Comparison of ENCODE assay signal across 10 mouse cellular contexts in genomic region chrX:58031671-58032605, GRCm38 (mm10). TPM values are rescaled to one million over a fixed set of nuclear protein-coding genes. Genes with fewer than 3 reads are reported as not detected.
DNase-seq lines count a peak whose midpoint lies in the region; ATAC-seq and TF ChIP-seq lines count a peak whose summit lies in the region.
"Had no signal": no experiment of that assay in that cellular context is flagged by ENCODE, and none has a peak within 500 bp of the region (broad histone marks: within the 10 kb centered on the region; RNA-seq: fewer than 3 reads in every experiment).

No protein-coding gene starts in this region.

- no peak for TF ChIP-seq POLR2A in cerebellum, adult 2 months (IDR thresholded peaks at IDR 0.05; ENCODE audit: borderline replicate concordance, insufficient read depth, low read length)

- WGBS in cerebellum, adult 2 months, result 7% methylated on average over 51 of the region's 56 CpGs
- 21% methylated on average over 54 of the region's 56 CpGs for WGBS in lung, embryonic 16.5 days
- WGBS in limb, embryonic 10.5 days, result 14% methylated on average over 56 of the region's 56 CpGs
- WGBS in stomach, postnatal 0 days, result 16% methylated on average over 56 of the region's 56 CpGs

- no peaks in the 10 kb centered on the region; the same call in 1 of the 2 replicates for H3K9me3 ChIP-seq in lung, embryonic 16.5 days (ENCODE audit: control insufficient read depth, low read length)
- H3K9me3 ChIP-seq in limb, embryonic 10.5 days (replicated peaks), result no peaks in the 10 kb centered on the region
- no peaks in the 10 kb centered on the region for H3K9me3 ChIP-seq in stomach, postnatal 0 days (ENCODE audit: control insufficient read depth, low read length)
- H3K9me3 ChIP-seq: liver, embryonic 15.5 days had no signal

- H3K36me3 ChIP-seq in lung, embryonic 16.5 days (ENCODE audit: control insufficient read depth, insufficient read depth, low read length), result no peaks in the 10 kb centered on the region
- no peaks in the 10 kb centered on the region for H3K36me3 ChIP-seq in limb, embryonic 10.5 days
- H3K36me3 ChIP-seq in stomach, postnatal 0 days (ENCODE audit: control insufficient read depth, insufficient read depth, low read length), result no peaks in the 10 kb centered on the region
- H3K36me3 ChIP-seq: liver, embryonic 15.5 days had no signal

- H3K4me2 ChIP-seq in lung, embryonic 16.5 days (ENCODE audit: low read depth, low read length), result peak overlapping the region; percentile 54; the same call in 1 of the 2 replicates
- peak overlapping the region; percentile 38 for H3K4me2 ChIP-seq in stomach, postnatal 0 days (replicated peaks; ENCODE audit: low read depth)

- H3K9ac ChIP-seq in lung, embryonic 16.5 days (ENCODE audit: low read length), result no peak overlapping the region
- H3K9ac ChIP-seq in stomach, postnatal 0 days (ENCODE audit: low read length), result no peak overlapping the region
- H3K9ac ChIP-seq: liver, embryonic 15.5 days had no signal

- H3K27ac ChIP-seq in cerebellum, adult 2 months (ENCODE audit: insufficient read depth, low read length), result peak overlapping the region; percentile 79
- H3K27ac ChIP-seq in lung, embryonic 16.5 days (ENCODE audit: low read length), result no peak overlapping the region
- peak overlapping the region; percentile 81 for H3K27ac ChIP-seq in limb, embryonic 10.5 days
- H3K27ac ChIP-seq in stomach, postnatal 0 days (replicated peaks), result no peak overlapping the region
- H3K27ac ChIP-seq: liver, embryonic 15.5 days had no signal

- H3K27me3 ChIP-seq in cerebellum, adult 2 months (ENCODE audit: control insufficient read depth, insufficient read depth, low read length), result no peaks in the 10 kb centered on the region; the same call in 1 of the 2 replicates
- H3K27me3 ChIP-seq in lung, embryonic 16.5 days (ENCODE audit: control insufficient read depth, insufficient read depth, low read depth, low read length), result peaks cover 69% of the 10 kb centered on the region
- H3K27me3 ChIP-seq in limb, embryonic 10.5 days (ENCODE audit: low read depth, poor library complexity, severe bottlenecking), result peaks cover 80% of the 10 kb centered on the region
- H3K27me3 ChIP-seq in stomach, postnatal 0 days (ENCODE audit: control insufficient read depth, insufficient read depth, low read length), result no peaks in the 10 kb centered on the region

- H3K4me1 ChIP-seq in cerebellum, adult 2 months (ENCODE audit: control insufficient read depth, insufficient read depth, low read length), result no peaks in the 10 kb centered on the region
- no peaks in the 10 kb centered on the region; the same call in 1 of the 2 replicates for H3K4me1 ChIP-seq in lung, embryonic 16.5 days (replicated peaks; ENCODE audit: control insufficient read depth, insufficient read depth, low read length)
- peaks cover 14% of the 10 kb centered on the region for H3K4me1 ChIP-seq in limb, embryonic 10.5 days
- H3K4me1 ChIP-seq in stomach, postnatal 0 days (replicated peaks; ENCODE audit: control insufficient read depth, insufficient read depth), result no peaks in the 10 kb centered on the region
- H3K4me1 ChIP-seq: liver, embryonic 15.5 days had no signal

- no peak for ATAC-seq in cerebellum, adult (ENCODE audit: insufficient number of reproducible peaks, low FRiP score, low TSS enrichment)
- ATAC-seq in lung, embryonic 16.5 days (ENCODE audit: low read depth), result no peak
- ATAC-seq in stomach, postnatal 0 days (ENCODE audit: low FRiP score, low TSS enrichment), result no peak

- TF ChIP-seq EP300 in stomach, postnatal 0 days (optimal IDR thresholded peaks at IDR 0.05), result no peak

- no peak for TF ChIP-seq CTCF in cerebellum, adult 2 months (IDR thresholded peaks at IDR 0.05; ENCODE audit: borderline replicate concordance, insufficient read depth, low read depth, low read length)
- TF ChIP-seq CTCF in stomach, postnatal 0 days (IDR thresholded peaks at IDR 0.05; ENCODE audit: low read depth), result no peak

- DNase-seq in cerebellum, adult 2 months, result peak; percentile 37 to 59
- no peak for DNase-seq in lung, postnatal 4 days
- DNase-seq in limb, embryonic 10.5 days (ENCODE audit: low spot score), result peak; percentile 48
- DNase-seq in stomach, postnatal 0 days (ENCODE audit: low spot score), result no peak
- DNase-seq in layer of hippocampus, postnatal 14 days (ENCODE audit: low spot score in 2 of 2), result no peak
- no peak for DNase-seq in spleen, postnatal 14 days (ENCODE audit: low spot score in 2 of 2)

- peak overlapping the region; percentile 95 for H3K4me3 ChIP-seq in cerebellum, adult 2 months (replicated peaks; ENCODE audit: insufficient read depth, low read depth, low read length)
- peak overlapping the region; percentile 41 for H3K4me3 ChIP-seq in lung, embryonic 16.5 days (ENCODE audit: low read length)
- peak overlapping the region; percentile 54 for H3K4me3 ChIP-seq in limb, embryonic 10.5 days
- peak overlapping the region; percentile 32 for H3K4me3 ChIP-seq in stomach, postnatal 0 days (ENCODE audit: low read depth, low read length)
- H3K4me3 ChIP-seq: liver, embryonic 15.5 days had no signal

RNA-seq across cellular contexts. Expression of gene Zic3, which starts 9.4 kb away (rescaled TPM):
- polyA plus RNA-seq in cerebellum, adult 2 months (2012; rRNA removed), result 7.4 and 7.7 TPM in 2 replicates
- 0.11 TPM in 1 of 2 replicates, not detected in the other for polyA plus RNA-seq in lung, embryonic 16.5 days (2015; fragmentation: Nextera tagmentation; extraction: Ambion mirVana)
- polyA plus RNA-seq in limb, embryonic 10.5 days (2016; fragmentation: Nextera tagmentation; extraction: Ambion mirVana), result 6.7 and 11.4 TPM in 2 replicates
- polyA plus RNA-seq in stomach, postnatal 0 days (2015; fragmentation: Nextera tagmentation; extraction: Ambion mirVana), result 0.04 TPM in 1 of 2 replicates, not detected in the other
- total RNA-seq in layer of hippocampus, postnatal 14 days (2021), result 1 to 10 TPM; 4.9 to 5.2 TPM
- polyA plus RNA-seq: C2C12; liver, embryonic 15.5 days had no signal

Comparison
In these comparisons a context has a peak if more than half of its experiments do, and no peak if none do; other contexts are left out.
1. DNase-seq: peak in cerebellum, adult 2 months (2 of 2) and limb, embryonic 10.5 days (single experiment); none in lung, postnatal 4 days (0 of 2), stomach, postnatal 0 days (single experiment), layer of hippocampus, postnatal 14 days (0 of 2) and spleen, postnatal 14 days (0 of 2).
2. H3K27ac ChIP-seq: peak in cerebellum, adult 2 months (single experiment) and limb, embryonic 10.5 days (single experiment); none in lung, embryonic 16.5 days (single experiment) and stomach, postnatal 0 days (single experiment).
3. H3K4me3 ChIP-seq: peak in every context shown above with its lines; median percentile 95 in cerebellum, adult 2 months; 54 in limb, embryonic 10.5 days; 41 in lung, embryonic 16.5 days; 32 in stomach, postnatal 0 days.